Mouse (Mus musculus): ENCODE data around the gene Ftcd. TPM values are rescaled to one million over a fixed set of nuclear protein-coding genes. Genes with fewer than 3 reads are reported as not detected.
A peak's percentile ranks its signal among the peaks of the same experiment; 100 is the strongest.

The Ftcd gene
- 10 to 100 TPM; 14.5 to 31.2 TPM for total RNA-seq (2021)
- long read RNA-seq, experiment 1, transcript Ftcd-201 (14 exons, 1,933 nt), result major isoform, 97 of 128 reads
- long read RNA-seq, experiment 1, partial matches to known transcripts, result 16 of 128 reads
- long read RNA-seq, experiment 1, other reads (novel, unspliced or antisense), result 15 of 128 reads
- long read RNA-seq, experiment 2, partial matches to known transcripts, result 1 of 2 reads
- long read RNA-seq, experiment 2, other reads (novel, unspliced or antisense), result 0 of 2 reads

- DNase-seq, result no peak
Observed at GRCm38 (mm10) chr10:76575374-76575773, at the start of gene Ftcd. Gene Ftcd, plus strand, starts transcription at chr10:76575648.

GRCm38 (mm10) chr10:76530922-76531321, 44.5 kb upstream of the Ftcd start:
- no peak for DNase-seq

- DNase-seq, result peak; percentile 98
Observed at GRCm38 (mm10) chr10:76531375-76531774, 44.1 kb upstream of the Ftcd start, which contains the start of gene Lss. Gene Lss, plus strand, starts transcription at chr10:76531588.

GRCm38 (mm10) chr10:76531828-76532227, 43.6 kb upstream of the Ftcd start:
- DNase-seq, result no peak

GRCm38 (mm10) chr10:76535526-76535925, 39.9 kb upstream of the Ftcd start:
- no peak for DNase-seq

GRCm38 (mm10) chr10:76537619-76538018, 37.8 kb upstream of the Ftcd start:
- peak; percentile 28 for DNase-seq

- DNase-seq, result no peak
Observed at GRCm38 (mm10) chr10:76541336-76542085, 33.9 kb upstream of the Ftcd start.

GRCm38 (mm10) chr10:76542636-76543375, 32.6 kb upstream of the Ftcd start:
- DNase-seq, result no peak

- DNase-seq, result no peak
Observed at GRCm38 (mm10) chr10:76546566-76546965, 28.9 kb upstream of the Ftcd start.

GRCm38 (mm10) chr10:76548218-76548617, 27.2 kb upstream of the Ftcd start:
- DNase-seq, result no peak

GRCm38 (mm10) chr10:76550458-76550857, 25.0 kb upstream of the Ftcd start:
- no peak for DNase-seq

GRCm38 (mm10) chr10:76551556-76551955, 23.9 kb upstream of the Ftcd start:
- no peak for DNase-seq

GRCm38 (mm10) chr10:76554061-76554460, 21.4 kb upstream of the Ftcd start:
- DNase-seq, result no peak

- DNase-seq, result no peak
Observed at GRCm38 (mm10) chr10:76561972-76562371, 13.5 kb upstream of the Ftcd start, which contains the start of gene Spatc1l. Gene Spatc1l, plus strand, starts transcription at chr10:76562272.

GRCm38 (mm10) chr10:76569996-76570685, 5.3 kb upstream of the Ftcd start:
- no peak for DNase-seq

GRCm38 (mm10) chr10:76571070-76571469, 4.4 kb upstream of the Ftcd start:
- no peak for DNase-seq

- DNase-seq, result no peak
Observed at GRCm38 (mm10) chr10:76572151-76572550, 3.3 kb upstream of the Ftcd start.

GRCm38 (mm10) chr10:76576920-76577319, 1.5 kb downstream of the Ftcd start:
- no peak for DNase-seq

- DNase-seq, result no peak
Observed at GRCm38 (mm10) chr10:76584138-76584537, 8.7 kb downstream of the Ftcd start.

- no peak for DNase-seq
Observed at GRCm38 (mm10) chr10:76586190-76586589, 10.7 kb downstream of the Ftcd start.

- no peak for DNase-seq
Observed at GRCm38 (mm10) chr10:76590197-76590596, 14.7 kb downstream of the Ftcd start.

- DNase-seq, result no peak
Observed at GRCm38 (mm10) chr10:76596338-76596737, 20.9 kb downstream of the Ftcd start.

Measured in adrenal gland, postnatal 10 days (tissue).